Mouse (Mus musculus): ENCODE data around the gene Clic3. TPM values are rescaled to one million over a fixed set of nuclear protein-coding genes. Genes with fewer than 3 reads are reported as not detected.
A peak's percentile ranks its signal among the peaks of the same experiment; 100 is the strongest.

The Clic3 gene
- polyA plus RNA-seq, 1 experiment = not detected

GRCm38 (mm10) chr2:25460551-25461309 lies 4.1 kb downstream of the Clic3 start, which contains the start of gene Paxx:
Gene Paxx, minus strand, starts transcription at chr2:25461094.
- Histone ChIP-seq H3K4me3 (ENCODE audit: insufficient read depth, low read depth, low read length) (peak within 1 kb of the TSS; percentile 86), H3K27ac (ENCODE audit: insufficient read depth, low read depth, low read length) (peak within 1 kb of the TSS; percentile 91), H3K4me1 (ENCODE audit: control insufficient read depth, insufficient read depth, low read length) (peaks cover 21% of the 10 kb centered on the region)
- 1% methylated on average over 48 of the region's 48 CpGs for WGBS
- no peak for TF ChIP-seq CTCF (IDR thresholded peaks at IDR 0.05; ENCODE audit: insufficient read depth, low read depth, low read length)
- peak; percentile 58; the same call in 1 of the 2 replicates for TF ChIP-seq POLR2A (IDR thresholded peaks at IDR 0.05; ENCODE audit: insufficient read depth, low read depth, low read length)

GRCm38 (mm10) chr2:25461407-25461806 lies 4.8 kb downstream of the Clic3 start:
- peak overlapping the region; percentile 86 for H3K4me3 ChIP-seq (ENCODE audit: insufficient read depth, low read depth, low read length)
- peaks cover 21% of the 10 kb centered on the region for H3K4me1 ChIP-seq (ENCODE audit: control insufficient read depth, insufficient read depth, low read length)
- no peak for TF ChIP-seq CTCF (IDR thresholded peaks at IDR 0.05; ENCODE audit: insufficient read depth, low read depth, low read length)
- TF ChIP-seq POLR2A (IDR thresholded peaks at IDR 0.05; ENCODE audit: insufficient read depth, low read depth, low read length) = no peak
- 9% methylated on average over 3 of the region's 3 CpGs for WGBS
- H3K27ac ChIP-seq (ENCODE audit: insufficient read depth, low read depth, low read length) = peak overlapping the region; percentile 84

- no peak overlapping the region for H3K4me3 ChIP-seq (ENCODE audit: insufficient read depth, low read depth, low read length)
- no peak overlapping the region for H3K27ac ChIP-seq (ENCODE audit: insufficient read depth, low read depth, low read length)
- WGBS = 93% methylated on average over 3 of the region's 3 CpGs
- TF ChIP-seq CTCF (IDR thresholded peaks at IDR 0.05; ENCODE audit: insufficient read depth, low read depth, low read length) (no peak), POLR2A (IDR thresholded peaks at IDR 0.05; ENCODE audit: insufficient read depth, low read depth, low read length) (no peak)
- H3K4me1 ChIP-seq (ENCODE audit: control insufficient read depth, insufficient read depth, low read length) = peaks cover 23% of the 10 kb centered on the region
Measured at GRCm38 (mm10) chr2:25463630-25464029, 7.0 kb downstream of the Clic3 start.

- Histone ChIP-seq H3K4me1 (ENCODE audit: control insufficient read depth, insufficient read depth, low read length) (peaks cover 27% of the 10 kb centered on the region), H3K27ac (ENCODE audit: insufficient read depth, low read depth, low read length) (no peak overlapping the region), H3K4me3 (ENCODE audit: insufficient read depth, low read depth, low read length) (no peak overlapping the region)
- TF ChIP-seq POLR2A (IDR thresholded peaks at IDR 0.05; ENCODE audit: insufficient read depth, low read depth, low read length) (no peak), CTCF (IDR thresholded peaks at IDR 0.05; ENCODE audit: insufficient read depth, low read depth, low read length) (no peak)
- 95% methylated on average over 2 of the region's 2 CpGs for WGBS
Measured at GRCm38 (mm10) chr2:25465256-25465655, 8.6 kb downstream of the Clic3 start.

DNA sequence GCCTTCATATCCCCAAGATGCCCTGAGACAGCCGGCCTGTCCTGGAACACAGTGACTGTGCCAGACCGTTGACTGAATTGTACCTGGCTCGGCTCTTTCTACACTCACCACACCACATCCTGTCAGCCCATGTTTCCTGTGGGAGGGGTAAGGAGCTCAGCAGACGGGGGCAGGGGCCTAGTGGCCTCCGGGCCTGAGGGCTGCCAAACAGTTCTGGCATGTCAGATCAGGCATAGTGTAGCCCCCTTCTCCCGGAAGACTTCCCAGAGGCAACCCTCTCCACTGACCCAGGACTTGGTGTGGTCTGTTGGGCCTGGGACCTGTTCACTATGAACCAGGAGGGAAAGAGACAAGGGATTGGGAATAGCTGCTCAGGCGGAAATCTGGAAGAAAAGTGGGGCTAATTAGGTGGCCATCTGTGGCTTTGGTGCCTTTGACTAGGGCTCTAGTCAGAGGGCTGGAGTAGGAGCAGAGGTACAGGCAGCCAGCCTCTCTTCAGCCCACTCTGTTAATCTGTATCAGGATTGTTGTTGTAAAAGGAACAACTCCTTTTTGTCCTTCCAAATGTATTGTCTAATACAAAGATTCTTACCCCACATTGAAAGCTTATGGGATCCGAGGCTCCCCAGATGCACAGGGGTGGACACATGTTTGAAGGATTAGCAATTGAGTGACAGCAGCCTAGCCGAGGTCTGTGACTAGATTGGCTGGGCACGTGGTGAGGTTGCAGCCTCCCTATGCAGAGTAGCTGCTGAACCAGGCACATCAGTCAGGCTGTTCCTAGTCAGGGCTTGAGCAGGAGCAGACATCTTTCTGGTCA lies 9.4 kb downstream of the Clic3 start:
- TF ChIP-seq POLR2A (IDR thresholded peaks at IDR 0.05; ENCODE audit: insufficient read depth, low read depth, low read length) = no peak
- TF ChIP-seq CTCF (IDR thresholded peaks at IDR 0.05; ENCODE audit: insufficient read depth, low read depth, low read length) = no peak
- no peak overlapping the region for H3K4me3 ChIP-seq (ENCODE audit: insufficient read depth, low read depth, low read length)
- H3K4me1 ChIP-seq (ENCODE audit: control insufficient read depth, insufficient read depth, low read length) = peaks cover 24% of the 10 kb centered on the region
- no peak overlapping the region for H3K27ac ChIP-seq (ENCODE audit: insufficient read depth, low read depth, low read length)
- 56% methylated on average over 10 of the region's 10 CpGs for WGBS

- WGBS = 78% methylated on average over 14 of the region's 14 CpGs
- no peak overlapping the region for H3K4me3 ChIP-seq (ENCODE audit: insufficient read depth, low read depth, low read length)
- peaks cover 19% of the 10 kb centered on the region for H3K4me1 ChIP-seq (ENCODE audit: control insufficient read depth, insufficient read depth, low read length)
- TF ChIP-seq POLR2A (IDR thresholded peaks at IDR 0.05; ENCODE audit: insufficient read depth, low read depth, low read length) = no peak
- TF ChIP-seq CTCF (IDR thresholded peaks at IDR 0.05; ENCODE audit: insufficient read depth, low read depth, low read length) = no peak
- H3K27ac ChIP-seq (ENCODE audit: insufficient read depth, low read depth, low read length) = 0 out of 2 replicates have a peak overlapping the region, but pooled peaks have one; percentile 16
Measured at GRCm38 (mm10) chr2:25467606-25468303, 11.1 kb downstream of the Clic3 start.

DNA sequence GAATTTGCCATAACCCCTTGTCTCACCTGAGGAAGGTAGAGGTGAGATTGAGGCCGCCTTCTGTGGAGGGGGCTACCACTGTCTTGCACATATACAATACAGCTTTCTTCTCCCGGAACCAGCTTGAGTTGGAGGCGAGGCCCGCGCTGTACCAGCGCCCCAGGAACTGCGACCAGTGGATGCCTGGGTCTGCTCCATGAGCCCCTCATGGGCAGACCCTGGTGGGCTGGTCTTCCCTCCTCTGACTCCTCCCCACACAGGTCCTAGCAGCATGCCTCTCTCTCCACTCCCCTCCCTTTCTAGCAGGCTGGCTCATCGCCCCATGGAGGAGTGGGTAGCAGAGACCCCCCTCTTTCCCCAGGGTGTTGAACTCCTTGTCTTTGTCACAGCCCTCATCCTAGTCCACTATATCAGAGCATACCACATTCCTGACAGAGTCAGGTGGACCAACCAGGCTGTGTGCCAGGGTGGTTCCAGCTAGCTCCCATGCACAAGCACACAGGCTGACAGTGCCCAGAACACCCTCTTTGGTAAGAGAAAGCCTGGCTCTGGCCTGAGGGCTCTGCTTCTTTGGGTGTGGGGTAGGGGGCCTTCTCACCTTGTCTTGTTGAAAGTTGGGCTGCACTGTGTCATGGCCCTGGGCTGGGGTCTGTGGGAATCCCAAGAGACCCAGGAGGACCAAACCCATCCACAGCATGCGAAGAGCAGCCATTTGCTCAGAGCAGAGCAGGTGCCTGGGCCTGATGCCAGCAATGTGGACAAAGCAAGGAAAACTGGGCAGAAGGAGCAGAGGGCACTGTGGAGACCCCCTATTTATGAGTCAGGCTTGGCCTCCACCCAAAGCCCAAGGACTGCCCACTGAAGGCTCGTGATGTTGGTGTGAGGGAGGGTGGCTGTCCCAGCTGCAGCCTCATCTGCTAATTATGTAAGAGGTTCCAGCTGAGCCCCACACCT lies 12.6 kb downstream of the Clic3 start:
- H3K4me1 ChIP-seq (ENCODE audit: control insufficient read depth, insufficient read depth, low read length) = peaks cover 22% of the 10 kb centered on the region
- H3K4me3 ChIP-seq (ENCODE audit: insufficient read depth, low read depth, low read length) = peak overlapping the region; percentile 8
- 70% methylated on average over 10 of the region's 10 CpGs for WGBS
- peak overlapping the region; percentile 72 for H3K27ac ChIP-seq (ENCODE audit: insufficient read depth, low read depth, low read length)
- TF ChIP-seq CTCF (IDR thresholded peaks at IDR 0.05; ENCODE audit: insufficient read depth, low read depth, low read length) = no peak
- 0 out of 2 replicates have a peak, but pooled peaks have one; percentile 21 for TF ChIP-seq POLR2A (IDR thresholded peaks at IDR 0.05; ENCODE audit: insufficient read depth, low read depth, low read length)

GRCm38 (mm10) chr2:25469969-25470368 lies 13.3 kb downstream of the Clic3 start, which contains the start of gene Ptgds:
Gene Ptgds, minus strand, starts transcription at chr2:25470046.
- Histone ChIP-seq H3K27ac (ENCODE audit: insufficient read depth, low read depth, low read length) (peak within 1 kb of the TSS; percentile 72), H3K4me1 (ENCODE audit: control insufficient read depth, insufficient read depth, low read length) (peaks cover 22% of the 10 kb centered on the region), H3K4me3 (ENCODE audit: insufficient read depth, low read depth, low read length) (peak within 1 kb of the TSS; percentile 8)
- WGBS = 41% methylated on average over 6 of the region's 6 CpGs
- TF ChIP-seq POLR2A (IDR thresholded peaks at IDR 0.05; ENCODE audit: insufficient read depth, low read depth, low read length) (no peak), CTCF (IDR thresholded peaks at IDR 0.05; ENCODE audit: insufficient read depth, low read depth, low read length) (0 out of 2 replicates have a peak, but pooled peaks have one; percentile 10)
